Mouse (Mus musculus) cerebellum, adult 2 months (tissue): ENCODE results near the gene Wt1. TPM values are rescaled to one million over a fixed set of nuclear protein-coding genes. Genes with fewer than 3 reads are reported as not detected.

ENCODE experiments used
- DNase-seq, 2 experiments: peaks; one replicate each; pipeline ENCODE4 v3.0.0; 2021
- H3K27ac ChIP-seq: fragments of 200-500 bp; 2 replicates; pipeline ENCODE4 v1.5.1; 2012; ENCODE audit warnings: low read length, control low read depth, inconsistent platforms; ENCODE audit not compliant: insufficient read depth
- H3K27me3 ChIP-seq: fragments of 200-500 bp; 2 replicates; pipeline ENCODE4 v1.6.1; 2012; ENCODE audit warnings: inconsistent platforms, mild to moderate bottlenecking, low read length, moderate library complexity; ENCODE audit not compliant: control insufficient read depth, insufficient read depth
- H3K4me1 ChIP-seq: fragments of 200-500 bp; 2 replicates; pipeline ENCODE4 v1.6.1; 2011; ENCODE audit warnings: low read length; ENCODE audit not compliant: control insufficient read depth, insufficient read depth
- H3K4me3 ChIP-seq: fragments of 200-500 bp; replicated peaks from 2 replicates; pipeline ENCODE3; 2011; ENCODE audit warnings: mild to moderate bottlenecking, low read depth, low read length, control low read depth; ENCODE audit not compliant: insufficient read depth
- CTCF ChIP-seq: fragments of 200-500 bp; IDR thresholded peaks from 2 replicates; pipeline ENCODE4 v1.5.1; 2011; ENCODE audit warnings: low read depth, mild to moderate bottlenecking, control low read depth, low read length, moderate library complexity, borderline replicate concordance; ENCODE audit not compliant: insufficient read depth
- POLR2A ChIP-seq: fragments of 200-500 bp; IDR thresholded peaks from 2 replicates; pipeline ENCODE4 v1.6.1; 2011; ENCODE audit warnings: low read length, control low read depth, borderline replicate concordance; ENCODE audit not compliant: insufficient read depth
- WGBS: fragments of 180-500 bp; shearing (Covaris S2); methylation state at CpG from one replicate; pipeline ENCODE4 v1.1.7; 2018; 5-methylcytosine and 5-hydroxymethylcytosine counted together
- polyA plus RNA-seq: library from polyadenylated mRNA; depleted of rRNA; stranded (reverse); fragments of >200 nt; gene quantifications from 2 replicates; pipeline ENCODE4 v1.2.3, GENCODE M21; 2012

The Wt1 gene
- polyA plus RNA-seq, 1 experiment, result not detected

- Histone ChIP-seq H3K4me3 (no peak overlapping the region), H3K27ac (no peak overlapping the region), H3K4me1 (no peaks in the 10 kb centered on the region), H3K27me3 (no peaks in the 10 kb centered on the region; the same call in 1 of the 2 replicates)
- WGBS, result 70% methylated on average over 7 of the region's 7 CpGs
- TF ChIP-seq POLR2A (no peak), CTCF (no peak)
- DNase-seq, result no peak
These were observed 13.1 kb downstream of the Wt1 start for GRCm38 (mm10) chr2:105139471-105139870.

GRCm38 (mm10) chr2:105141371-105141770, 15.0 kb downstream of the Wt1 start:
- TF ChIP-seq POLR2A, result no peak
- no peak for TF ChIP-seq CTCF
- H3K27ac ChIP-seq, result no peak overlapping the region
- no peaks in the 10 kb centered on the region; the same call in 1 of the 2 replicates for H3K27me3 ChIP-seq
- 78% methylated on average over 7 of the region's 7 CpGs for WGBS
- H3K4me3 ChIP-seq, result no peak overlapping the region
- DNase-seq, result no peak
- H3K4me1 ChIP-seq, result no peaks in the 10 kb centered on the region

- Histone ChIP-seq H3K27me3 (no peaks in the 10 kb centered on the region; the same call in 1 of the 2 replicates), H3K27ac (no peak overlapping the region), H3K4me3 (no peak overlapping the region), H3K4me1 (no peaks in the 10 kb centered on the region)
- WGBS, result 90% methylated on average over 14 of the region's 14 CpGs
- no peak for DNase-seq
- no peak for TF ChIP-seq CTCF
- TF ChIP-seq POLR2A, result no peak
These were observed 17.4 kb downstream of the Wt1 start for GRCm38 (mm10) chr2:105143731-105144130.

- Histone ChIP-seq H3K27me3 (no peaks in the 10 kb centered on the region), H3K4me3 (no peak overlapping the region), H3K27ac (no peak overlapping the region), H3K4me1 (no peaks in the 10 kb centered on the region)
- DNase-seq, result no peak
- TF ChIP-seq POLR2A (no peak), CTCF (no peak)
- WGBS, result 93% methylated on average over 5 of the region's 5 CpGs
These were observed 25.2 kb downstream of the Wt1 start for GRCm38 (mm10) chr2:105151544-105151943.

GRCm38 (mm10) chr2:105153046-105153445, 26.7 kb downstream of the Wt1 start:
- 72% methylated on average over 1 of the region's 1 CpGs for whole genome bisulfite sequencing
- no peaks in the 10 kb centered on the region for H3K4me1 ChIP-seq
- no peak for DNase-seq
- no peak overlapping the region for H3K27ac ChIP-seq
- no peak overlapping the region for H3K4me3 ChIP-seq
- TF ChIP-seq CTCF (no peak), POLR2A (no peak)
- H3K27me3 ChIP-seq, result no peaks in the 10 kb centered on the region

GRCm38 (mm10) chr2:105160949-105161348, 34.6 kb downstream of the Wt1 start:
- 68% methylated on average over 2 of the region's 2 CpGs for WGBS
- DNase-seq, result no peak
- Histone ChIP-seq H3K27ac (no peak overlapping the region), H3K4me1 (no peaks in the 10 kb centered on the region), H3K4me3 (no peak overlapping the region), H3K27me3 (no peaks in the 10 kb centered on the region; the same call in 1 of the 2 replicates)
- TF ChIP-seq CTCF, result no peak
- no peak for TF ChIP-seq POLR2A

- Histone ChIP-seq H3K27ac (no peak overlapping the region), H3K4me1 (no peaks in the 10 kb centered on the region), H3K27me3 (no peaks in the 10 kb centered on the region; the same call in 1 of the 2 replicates), H3K4me3 (no peak overlapping the region)
- no peak for TF ChIP-seq POLR2A
- no peak for TF ChIP-seq CTCF
- 32% methylated on average over 4 of the region's 4 CpGs for WGBS
- DNase-seq, result no peak
These were observed 36.4 kb downstream of the Wt1 start for GRCm38 (mm10) chr2:105162763-105163162.

GRCm38 (mm10) chr2:105168137-105168536, 41.8 kb downstream of the Wt1 start:
- no peak overlapping the region for H3K27ac ChIP-seq
- no peaks in the 10 kb centered on the region for H3K4me1 ChIP-seq
- H3K27me3 ChIP-seq, result no peaks in the 10 kb centered on the region
- H3K4me3 ChIP-seq, result no peak overlapping the region
- 79% methylated on average over 3 of the region's 3 CpGs for WGBS
- TF ChIP-seq POLR2A, result no peak
- TF ChIP-seq CTCF, result no peak
- no peak for DNase-seq

- TF ChIP-seq CTCF (no peak), POLR2A (no peak)
- Histone ChIP-seq H3K4me1 (no peaks in the 10 kb centered on the region), H3K4me3 (no peak overlapping the region), H3K27me3 (no peaks in the 10 kb centered on the region), H3K27ac (no peak overlapping the region)
- WGBS, result 56% methylated on average over 2 of the region's 2 CpGs
- DNase-seq, result no peak
These were observed 47.9 kb downstream of the Wt1 start for GRCm38 (mm10) chr2:105174254-105174653.
